Mouse (Mus musculus): Measurements from ENCODE around the gene Sult5a1. TPM values are rescaled to one million over a fixed set of nuclear protein-coding genes. Genes with fewer than 3 reads are reported as not detected.
"Not testable (repeated sequence)": the region's sequence is repeated elsewhere in the genome, so short reads cannot be mapped to it uniquely, and the experiment has no call there.

Gene Sult5a1
- polyA plus RNA-seq, 1 experiment from 2014 or later, result 12.7 TPM

DNA sequence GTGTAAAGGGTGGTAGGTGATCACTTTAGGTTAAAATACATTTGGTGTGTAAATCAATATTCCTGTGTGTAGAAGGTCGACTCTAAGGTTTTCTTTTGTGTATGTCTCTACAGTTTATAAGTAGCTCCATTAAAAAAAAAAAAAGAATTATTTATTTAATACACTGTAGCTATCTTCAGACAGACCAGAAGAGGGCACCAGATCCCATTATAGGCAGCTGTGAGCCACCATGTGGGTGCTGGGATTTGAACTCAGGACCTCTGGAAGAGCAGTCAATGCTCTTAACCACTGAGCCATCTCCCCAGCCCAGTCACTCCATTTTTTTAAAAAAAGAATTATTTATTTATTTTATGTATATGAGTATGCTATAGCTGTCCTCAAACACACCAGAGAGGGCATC lies 50.1 kb downstream of the Sult5a1 start:
- Histone ChIP-seq H3K27ac (no peak overlapping the region), H3K36me3 (peaks cover 26% of the 10 kb centered on the region), H3K4me2 (no peak overlapping the region), H3K9ac (no peak overlapping the region), H3K4me3 (replicated peaks) (no peak overlapping the region), H3K27me3 (0 out of 2 replicates have a peak, but pooled peaks cover 2% of the 10 kb centered on the region), H3K4me1 (peaks cover 20% of the 10 kb centered on the region), H3K9me3 (replicated peaks) (no peaks in the 10 kb centered on the region)
- ATAC-seq (replicated peaks; ENCODE audit: low FRiP score), result no peak
- WGBS, result 72% methylated on average over 1 of the region's 1 CpGs

DNA sequence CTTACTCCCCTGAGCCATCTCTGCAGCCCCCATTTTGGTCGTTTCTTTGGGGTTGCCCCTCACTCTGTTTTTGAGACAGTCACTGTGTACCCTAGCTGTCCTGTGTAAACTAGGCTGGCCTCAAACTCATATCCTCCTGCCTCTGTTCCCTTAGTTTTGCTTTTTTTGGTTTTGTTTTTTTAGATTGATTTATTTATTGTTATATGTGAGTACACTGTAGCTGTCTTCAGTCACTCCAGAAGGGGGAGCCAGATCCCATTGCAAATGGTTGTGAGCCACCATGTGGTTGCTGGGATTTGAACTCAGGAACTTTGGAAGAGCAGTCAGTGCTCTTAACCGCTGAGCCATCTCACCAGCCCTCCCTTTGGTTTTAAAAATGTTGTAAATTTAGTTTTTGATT lies 51.6 kb downstream of the Sult5a1 start:
- H3K36me3 ChIP-seq, result peaks cover 26% of the 10 kb centered on the region

DNA sequence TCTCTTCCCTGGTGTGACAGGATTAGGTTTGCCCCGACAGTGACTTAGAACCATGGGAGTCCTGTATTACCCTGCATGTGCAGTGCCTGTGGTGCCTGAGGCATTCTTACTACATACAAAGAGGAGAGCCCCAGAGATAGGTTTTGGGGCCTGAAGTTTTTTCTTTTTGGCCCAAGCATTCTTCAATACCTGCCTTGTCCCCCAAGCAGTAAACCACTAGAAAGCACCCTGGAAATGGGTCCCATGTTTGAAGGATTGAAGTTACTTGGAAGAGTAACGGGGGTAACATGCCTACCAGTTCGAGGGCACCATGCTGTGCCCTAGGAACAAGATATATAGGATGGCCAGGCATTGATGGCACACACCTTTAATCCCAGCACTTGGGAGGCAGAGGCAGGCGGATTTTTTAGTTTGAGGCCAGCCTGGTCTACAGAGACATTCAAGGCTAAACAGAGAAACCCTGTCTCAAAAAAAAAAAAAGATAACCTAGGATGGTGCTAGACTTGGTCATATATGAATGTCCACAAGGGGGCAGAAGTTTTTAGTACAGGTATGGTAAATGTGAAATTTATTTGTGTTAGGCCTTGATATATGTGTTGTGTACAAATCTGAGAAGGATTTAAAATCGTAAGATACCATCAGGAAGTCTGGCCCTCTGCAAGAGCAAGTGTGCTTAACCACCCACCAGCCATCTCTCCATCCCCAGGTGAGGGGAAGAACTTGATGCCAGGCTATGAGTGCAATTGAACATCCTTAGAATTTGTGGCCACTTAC lies 52.4 kb downstream of the Sult5a1 start:
- peaks cover 26% of the 10 kb centered on the region for H3K4me1 ChIP-seq
- ATAC-seq (replicated peaks; ENCODE audit: low FRiP score), result no peak
- WGBS, result 69% methylated on average over 5 of the region's 5 CpGs

More for the DNA sequence above, 51.6 kb downstream of the Sult5a1 start:
- WGBS, result 52% methylated on average over 2 of the region's 2 CpGs
- Histone ChIP-seq H3K27ac (no peak overlapping the region), H3K9me3 (replicated peaks) (no peaks in the 10 kb centered on the region), H3K4me1 (peaks cover 23% of the 10 kb centered on the region), H3K4me2 (no peak overlapping the region), H3K4me3 (replicated peaks) (no peak overlapping the region), H3K27me3 (0 out of 2 replicates have a peak, but pooled peaks cover under 1% of the 10 kb centered on the region), H3K9ac (no peak overlapping the region)
- ATAC-seq (replicated peaks; ENCODE audit: low FRiP score), result no peak

DNA sequence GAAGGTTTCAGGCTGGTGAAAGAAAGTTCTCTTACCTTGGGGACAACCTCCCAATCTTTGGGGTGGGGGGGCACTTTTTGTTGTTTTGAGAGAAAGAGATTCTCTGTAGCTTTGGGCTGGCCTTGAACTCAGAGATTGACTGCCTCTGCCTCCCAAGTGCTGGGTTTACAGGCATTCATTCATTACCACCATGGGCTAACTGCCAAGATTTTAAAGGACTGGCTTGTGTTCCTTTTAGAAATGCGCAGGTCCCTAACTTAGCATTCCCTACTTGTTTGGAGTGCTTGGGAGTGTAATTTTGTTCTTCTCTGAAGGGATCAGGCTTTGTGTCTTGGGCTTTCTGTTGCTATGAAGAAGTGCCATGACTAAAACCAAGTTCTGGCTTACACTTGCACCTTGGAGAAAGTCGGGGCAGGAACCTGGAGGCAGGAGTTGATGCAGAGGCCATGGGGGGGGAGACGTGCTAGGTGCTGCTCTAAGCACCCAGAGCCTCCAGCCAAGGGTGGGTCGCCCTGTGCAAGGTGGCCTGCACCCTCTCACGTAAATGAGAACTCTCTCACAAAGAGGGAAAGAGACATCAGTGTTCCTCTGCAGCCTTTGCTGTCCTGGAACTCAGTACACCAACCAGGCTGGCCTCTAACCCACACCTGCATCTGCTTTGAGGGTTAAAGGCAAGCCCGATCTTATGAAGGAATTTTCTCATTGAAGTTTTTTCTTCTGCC lies 53.9 kb downstream of the Sult5a1 start:
- no peak for ATAC-seq (replicated peaks; ENCODE audit: low FRiP score)
- H3K4me2 ChIP-seq, result peak overlapping the region; percentile 90
- peak overlapping the region; percentile 73 for H3K4me3 ChIP-seq (replicated peaks)
- 85% methylated on average over 6 of the region's 6 CpGs for WGBS
- H3K9ac ChIP-seq, result peak overlapping the region; percentile 91
- H3K36me3 ChIP-seq, result peaks cover 26% of the 10 kb centered on the region
- H3K9me3 ChIP-seq (replicated peaks), result no peaks in the 10 kb centered on the region
- peak overlapping the region; percentile 93; the same call in 1 of the 2 replicates for H3K27ac ChIP-seq
- peaks cover 23% of the 10 kb centered on the region for H3K4me1 ChIP-seq
- H3K27me3 ChIP-seq, result no peaks in the 10 kb centered on the region

More for the DNA sequence above, 52.4 kb downstream of the Sult5a1 start:
- H3K27me3 ChIP-seq, result no peaks in the 10 kb centered on the region
- peaks cover 26% of the 10 kb centered on the region for H3K36me3 ChIP-seq
- no peak overlapping the region for H3K4me2 ChIP-seq
- H3K9ac ChIP-seq, result no peak overlapping the region
- no peaks in the 10 kb centered on the region for H3K9me3 ChIP-seq (replicated peaks)
- H3K4me3 ChIP-seq (replicated peaks), result no peak overlapping the region
- no peak overlapping the region for H3K27ac ChIP-seq

DNA sequence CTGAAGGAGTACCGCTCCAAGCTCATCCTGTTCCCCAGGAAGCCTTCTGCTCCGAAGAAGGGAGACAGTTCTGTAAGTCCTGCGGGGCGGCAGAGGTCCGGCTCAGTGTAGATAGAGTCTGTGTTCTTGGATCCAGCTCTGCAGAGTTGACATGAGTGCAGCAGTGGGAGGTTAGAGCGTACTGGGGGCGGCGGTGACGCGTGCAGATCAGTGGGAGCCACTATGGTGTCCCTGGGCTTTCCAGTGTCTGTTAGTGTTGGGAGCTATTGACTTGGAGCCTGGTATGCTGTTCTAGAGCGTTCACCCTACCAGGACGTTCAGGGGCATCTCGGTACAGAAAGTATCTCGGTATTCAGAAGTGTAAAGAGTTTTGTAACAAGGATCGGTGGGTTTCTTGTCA lies 54.8 kb downstream of the Sult5a1 start:
- H3K4me3 ChIP-seq (replicated peaks), result peak overlapping the region; percentile 73
- H3K36me3 ChIP-seq, result peaks cover 26% of the 10 kb centered on the region
- peaks cover 23% of the 10 kb centered on the region for H3K4me1 ChIP-seq
- no peaks in the 10 kb centered on the region for H3K27me3 ChIP-seq
- H3K9ac ChIP-seq, result peak overlapping the region; percentile 91
- peak overlapping the region; percentile 90 for H3K4me2 ChIP-seq
- no peak for ATAC-seq (replicated peaks; ENCODE audit: low FRiP score)
- H3K9me3 ChIP-seq (replicated peaks), result no peaks in the 10 kb centered on the region
- peak overlapping the region; percentile 93 for H3K27ac ChIP-seq
- 11% methylated on average over 15 of the region's 15 CpGs for WGBS

DNA sequence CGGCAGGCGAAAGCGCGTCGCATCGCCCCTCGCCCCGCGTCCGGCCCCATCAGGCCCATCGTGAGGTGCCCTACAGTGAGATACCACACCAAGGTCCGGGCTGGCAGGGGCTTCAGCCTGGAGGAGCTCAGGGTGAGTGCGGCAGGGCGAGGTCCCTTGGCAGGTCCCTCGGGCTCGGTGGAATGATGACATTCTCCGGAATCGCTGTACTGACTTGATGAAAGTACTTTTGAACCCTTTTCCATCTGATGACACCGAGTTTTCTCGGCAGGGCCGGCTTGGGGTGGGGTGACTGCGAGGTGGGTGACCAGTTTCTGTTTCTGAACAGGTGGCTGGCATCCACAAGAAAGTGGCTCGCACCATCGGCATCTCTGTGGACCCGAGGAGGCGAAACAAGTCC lies 55.3 kb downstream of the Sult5a1 start:
- under 1% methylated on average over 26 of the region's 26 CpGs for whole genome bisulfite sequencing
- peak overlapping the region; percentile 90 for H3K4me2 ChIP-seq
- H3K4me3 ChIP-seq (replicated peaks), result peak overlapping the region; percentile 73
- peak overlapping the region; percentile 91 for H3K9ac ChIP-seq
- peaks cover 24% of the 10 kb centered on the region for H3K4me1 ChIP-seq
- H3K27ac ChIP-seq, result peak overlapping the region; percentile 93
- H3K9me3 ChIP-seq (replicated peaks); H3K27me3 ChIP-seq: not testable (repeated sequence)
- peaks cover 30% of the 10 kb centered on the region for H3K36me3 ChIP-seq
- ATAC-seq (replicated peaks; ENCODE audit: low FRiP score), result 0 out of 2 replicates have a peak, but pooled peaks have one; percentile 4

DNA sequence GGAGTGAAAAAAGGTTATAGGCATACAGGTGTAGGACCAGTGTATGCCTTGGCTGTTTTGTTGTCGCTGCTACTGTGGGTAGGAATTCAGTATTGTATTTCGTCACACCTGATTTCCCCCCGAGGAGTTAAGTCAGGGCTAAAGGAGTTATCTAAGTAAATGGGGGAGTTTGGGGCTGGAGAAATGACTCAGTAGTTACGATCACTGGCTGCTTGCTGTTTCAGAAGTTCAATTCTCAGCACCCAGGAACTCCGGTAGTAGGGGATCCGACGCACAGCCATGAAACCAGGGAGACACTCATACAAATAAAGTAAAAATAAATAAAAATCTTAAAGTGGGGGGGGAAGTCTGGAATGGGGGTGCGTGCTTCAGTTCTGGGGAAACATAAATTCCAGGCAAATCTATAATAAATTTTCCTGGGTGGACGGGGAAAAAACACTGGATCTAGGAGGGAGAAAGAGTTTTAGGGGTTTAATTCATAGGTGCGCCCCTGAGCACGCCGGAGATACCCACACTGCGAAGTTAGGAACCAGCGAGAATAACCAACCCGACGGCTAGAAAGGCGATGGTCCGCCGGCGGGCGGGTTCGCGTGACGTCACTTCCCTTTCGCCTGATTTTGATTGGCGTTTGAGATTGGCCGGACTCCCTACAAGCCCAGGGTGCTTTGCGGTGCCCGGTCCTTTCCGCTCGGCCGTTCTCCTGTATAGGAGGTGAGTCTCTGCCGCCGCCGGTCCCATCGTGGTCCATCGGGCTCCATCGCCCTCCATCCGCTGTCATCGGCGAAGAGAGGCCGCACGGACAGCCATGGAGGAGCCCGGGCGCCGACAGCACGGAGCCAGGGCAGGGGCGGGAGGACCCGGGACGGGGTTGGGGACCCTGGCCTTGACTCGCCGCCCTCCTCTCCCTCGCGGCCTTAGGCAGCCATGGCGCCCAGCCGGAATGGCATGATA lies 56.1 kb downstream of the Sult5a1 start, which contains the start of gene Rpl13:
TSS of gene Rpl13 (plus strand) at position 616 of the 951 bp plus-strand sequence.
- Histone ChIP-seq H3K4me1 (peaks cover 27% of the 10 kb centered on the region), H3K27me3 (no peaks in the 10 kb centered on the region), H3K36me3 (peaks cover 39% of the 10 kb centered on the region), H3K4me2 (peak within 1 kb of the TSS; percentile 90), H3K27ac (peak within 1 kb of the TSS; percentile 93), H3K9me3 (replicated peaks) (no peaks in the 10 kb centered on the region), H3K9ac (peak within 1 kb of the TSS; percentile 91), H3K4me3 (replicated peaks) (peak within 1 kb of the TSS; percentile 73)
- ATAC-seq (replicated peaks; ENCODE audit: low FRiP score), result peak; percentile 94
- 1% methylated on average over 56 of the region's 56 CpGs for WGBS

DNA sequence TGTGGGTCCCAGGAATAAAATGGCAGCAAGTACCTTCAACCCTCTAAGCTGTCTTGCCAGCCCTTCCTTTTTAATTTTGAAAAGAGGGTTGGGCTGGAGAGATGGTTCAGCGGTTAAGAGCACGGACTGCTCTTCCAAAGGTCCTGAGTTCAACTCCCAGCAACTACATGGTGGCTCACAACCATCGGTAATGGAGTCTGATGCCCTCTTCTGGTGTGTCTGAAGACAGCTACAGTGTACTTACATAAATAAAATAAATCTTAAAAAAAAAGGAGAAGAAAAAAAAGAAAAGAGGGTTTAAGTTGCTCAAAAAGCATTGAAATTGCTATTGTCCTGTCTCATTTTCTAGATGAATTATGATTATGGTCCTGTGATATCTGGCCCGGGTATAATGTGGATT lies 56.9 kb downstream of the Sult5a1 start:
- H3K27me3 ChIP-seq, result no peaks in the 10 kb centered on the region

DNA sequence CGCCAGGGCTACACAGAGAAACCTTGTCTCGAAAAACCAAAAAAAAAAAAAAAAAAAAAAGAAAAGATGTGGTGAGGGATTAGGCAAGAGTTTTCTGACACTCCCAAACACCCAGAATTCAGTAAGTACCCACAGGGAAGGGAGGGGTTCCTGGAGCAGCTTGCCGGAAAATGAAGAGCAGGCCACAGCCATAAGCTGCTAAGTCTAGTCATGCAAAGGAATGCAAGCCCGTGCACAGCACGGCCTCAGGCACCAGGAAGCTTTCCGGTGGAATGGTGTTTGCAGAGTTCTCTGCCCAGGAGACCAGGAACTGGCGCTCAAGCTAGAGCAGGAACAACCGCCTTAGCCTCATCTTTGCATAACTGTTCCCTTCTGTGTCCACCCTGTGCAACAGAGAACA lies 57.8 kb downstream of the Sult5a1 start:
- H3K27ac ChIP-seq, result peak overlapping the region; percentile 67
- no peaks in the 10 kb centered on the region for H3K27me3 ChIP-seq
- no peaks in the 10 kb centered on the region for H3K9me3 ChIP-seq (replicated peaks)
- H3K9ac ChIP-seq, result no peak overlapping the region
- H3K36me3 ChIP-seq, result peaks cover 42% of the 10 kb centered on the region
- no peak overlapping the region for H3K4me2 ChIP-seq
- peaks cover 27% of the 10 kb centered on the region for H3K4me1 ChIP-seq
- H3K4me3 ChIP-seq (replicated peaks), result no peak overlapping the region
- 58% methylated on average over 8 of the region's 8 CpGs for WGBS
- no peak for ATAC-seq (replicated peaks; ENCODE audit: low FRiP score)

More for the DNA sequence above, 56.9 kb downstream of the Sult5a1 start:
- WGBS, result 70% methylated on average over 4 of the region's 4 CpGs
- peak overlapping the region; percentile 93 for H3K27ac ChIP-seq
- ATAC-seq (replicated peaks; ENCODE audit: low FRiP score), result no peak
- H3K36me3 ChIP-seq, result peaks cover 42% of the 10 kb centered on the region
- H3K4me1 ChIP-seq, result peaks cover 27% of the 10 kb centered on the region
- H3K9me3 ChIP-seq (replicated peaks), result no peaks in the 10 kb centered on the region
- 0 out of 2 replicates have a peak overlapping the region, but pooled peaks have one; percentile 67 for H3K9ac ChIP-seq
- no peak overlapping the region; the same call in 1 of the 2 replicates for H3K4me3 ChIP-seq (replicated peaks)
- H3K4me2 ChIP-seq, result peak overlapping the region; percentile 90

DNA sequence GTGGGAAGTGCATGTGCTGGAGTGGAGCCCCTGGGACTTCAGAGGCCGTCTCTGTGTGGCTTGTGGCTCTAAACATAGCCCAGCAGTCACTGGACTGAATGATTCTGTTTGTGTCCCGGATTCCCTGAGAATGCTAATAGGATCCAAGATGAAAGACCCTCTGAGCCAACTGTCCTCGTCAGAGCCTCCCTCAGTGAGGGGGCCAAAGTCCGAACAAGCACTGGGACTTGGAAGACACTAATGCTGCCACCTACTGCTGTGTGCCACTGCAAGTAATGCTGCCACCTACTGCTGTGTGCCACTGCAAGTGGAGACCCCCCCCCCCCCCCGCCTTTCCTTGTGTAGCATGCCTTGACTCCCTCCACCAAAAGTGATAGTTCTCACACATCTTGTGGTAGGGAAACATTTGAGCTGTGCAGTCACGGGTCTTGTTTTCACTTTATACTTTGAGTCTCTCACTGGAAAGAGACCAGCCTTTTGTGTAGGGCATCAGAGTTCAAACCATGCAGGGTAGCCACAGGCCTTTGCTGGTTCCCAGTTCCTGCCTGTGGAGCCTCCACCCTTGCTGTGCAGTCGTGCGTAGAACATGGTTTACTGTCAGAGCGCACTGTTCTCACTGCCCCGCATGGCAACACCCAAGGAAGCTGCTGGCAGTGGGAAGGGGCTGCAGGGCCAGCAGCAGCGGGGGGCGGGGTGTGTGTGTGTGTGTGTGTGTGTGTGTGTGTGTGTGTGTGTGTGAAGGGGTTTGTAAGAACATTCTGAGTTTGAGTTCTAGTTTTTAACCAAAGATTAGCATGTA lies 60.1 kb downstream of the Sult5a1 start:
- Histone ChIP-seq H3K27ac (peak overlapping the region; percentile 86), H3K4me1 (peaks cover 13% of the 10 kb centered on the region), H3K36me3 (peaks cover 44% of the 10 kb centered on the region), H3K27me3 (no peaks in the 10 kb centered on the region), H3K9me3 (replicated peaks) (no peaks in the 10 kb centered on the region), H3K4me2 (no peak overlapping the region), H3K9ac (no peak overlapping the region), H3K4me3 (replicated peaks) (no peak overlapping the region)
- ATAC-seq (replicated peaks; ENCODE audit: low FRiP score), result peak; percentile 64
- WGBS, result 59% methylated on average over 12 of the region's 12 CpGs

DNA sequence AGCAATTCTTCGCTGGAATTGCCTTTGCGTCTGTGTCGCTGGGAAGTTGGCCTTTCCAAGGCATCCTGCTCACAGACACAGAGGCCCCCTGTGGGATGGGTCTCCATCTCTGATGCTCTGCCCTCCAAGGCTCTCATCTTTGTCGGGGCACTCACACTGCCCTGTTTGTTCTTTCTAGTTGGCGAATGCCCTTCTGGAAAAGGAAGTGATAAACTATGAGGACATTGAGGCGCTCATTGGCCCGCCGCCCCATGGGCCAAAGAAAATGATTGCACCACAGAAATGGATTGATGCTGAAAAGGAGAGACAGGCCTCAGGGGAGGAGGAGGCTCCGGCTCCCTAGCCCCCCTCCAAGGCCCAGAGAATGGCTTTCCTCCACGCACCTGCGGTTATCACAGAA lies 60.9 kb downstream of the Sult5a1 start:
- H3K9ac ChIP-seq, result no peak overlapping the region
- H3K4me2 ChIP-seq, result no peak overlapping the region
- no peak overlapping the region for H3K4me3 ChIP-seq (replicated peaks)
- peaks cover 51% of the 10 kb centered on the region for H3K36me3 ChIP-seq
- WGBS, result 90% methylated on average over 11 of the region's 11 CpGs
- no peak for ATAC-seq (replicated peaks; ENCODE audit: low FRiP score)
- H3K9me3 ChIP-seq (replicated peaks), result no peaks in the 10 kb centered on the region
- H3K27ac ChIP-seq, result peak overlapping the region; percentile 86
- no peaks in the 10 kb centered on the region for H3K27me3 ChIP-seq
- peaks cover 13% of the 10 kb centered on the region for H3K4me1 ChIP-seq

All from kidney, embryonic 15.5 days (tissue).